Mouse (Mus musculus): ENCODE data around the gene Sptbn4.

Gene Sptbn4

DNA sequence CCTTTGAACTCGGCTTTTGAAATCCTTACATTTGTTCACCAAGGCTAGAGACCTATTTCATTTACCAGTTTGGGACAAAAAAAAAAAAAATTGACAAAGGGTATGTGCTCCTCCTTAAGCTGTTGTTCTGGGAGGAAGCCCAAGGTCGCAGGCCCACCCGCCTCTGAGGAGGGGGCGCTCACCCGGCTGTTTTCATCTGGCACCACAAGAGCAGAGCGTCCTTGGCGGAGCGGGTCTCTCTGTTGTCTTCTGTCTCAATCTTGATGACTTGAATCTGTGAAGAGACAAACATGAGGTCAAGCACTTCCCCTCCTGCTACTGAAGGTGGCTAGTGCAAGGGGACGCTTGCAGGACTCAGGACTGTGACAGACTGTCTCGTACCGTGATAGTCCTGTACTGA, 19.5 kb downstream of the Sptbn4 start:
- no peak for DNase-seq

DNA sequence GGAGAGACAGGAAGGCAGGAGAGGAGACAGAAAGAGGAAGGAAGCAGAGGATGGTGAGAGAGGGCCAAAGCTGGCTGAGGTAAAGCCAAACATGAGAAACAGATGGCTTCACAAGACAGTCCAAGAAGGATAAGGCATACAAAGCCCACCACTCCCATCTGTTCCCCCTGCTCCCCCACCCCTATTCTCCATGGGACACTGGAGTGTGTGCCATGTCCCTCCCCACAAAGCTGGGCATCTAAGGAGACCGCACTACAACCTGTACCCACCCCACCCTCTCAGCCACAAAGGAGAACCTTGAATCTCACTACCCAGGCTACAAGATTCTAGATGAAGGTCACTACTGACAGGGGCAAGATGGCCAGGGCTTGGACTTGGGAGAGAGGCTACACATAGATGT, 20.1 kb downstream of the Sptbn4 start:
- no peak for DNase-seq

DNA sequence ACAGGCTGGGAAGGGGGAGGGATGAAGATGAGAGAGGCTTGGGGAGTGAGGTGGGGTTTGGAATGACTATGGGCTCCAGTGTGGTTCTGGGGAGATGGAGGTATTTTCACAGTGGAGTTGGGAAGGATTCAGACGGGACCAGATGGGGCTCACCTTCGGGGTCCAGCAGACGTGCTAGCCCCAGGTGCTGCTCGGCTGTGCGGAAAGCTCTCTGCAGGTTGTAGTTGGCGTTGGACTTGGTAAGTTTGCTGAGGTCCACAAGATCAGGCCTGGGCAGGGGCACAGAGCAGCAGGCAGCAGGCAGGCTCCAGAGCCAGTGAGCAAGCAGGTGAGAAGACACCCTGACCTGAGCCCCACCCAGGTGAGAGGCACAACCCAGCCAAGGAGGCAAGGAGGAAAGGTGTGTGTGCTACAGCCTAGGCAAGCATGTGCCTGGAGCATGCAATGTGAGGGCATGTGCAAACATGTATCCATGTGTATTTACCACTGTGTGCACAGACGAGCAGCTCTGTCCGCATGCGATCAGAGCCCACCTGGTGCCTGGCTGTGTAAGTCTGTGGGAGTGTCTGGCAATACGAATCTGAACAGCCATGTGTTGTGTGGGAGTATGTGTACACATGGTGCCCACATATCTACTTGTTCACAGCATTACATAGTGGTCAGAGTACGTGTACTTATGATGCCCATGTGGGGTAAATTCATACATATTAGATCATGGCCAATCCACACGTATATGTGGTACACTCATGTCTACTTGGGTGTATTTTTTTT, 23.7 kb downstream of the Sptbn4 start:
- no peak for DNase-seq

- no peak for DNase-seq
These were observed 28.4 kb downstream of the Sptbn4 start for GRCm38 (mm10) chr7:27419101-27419500.

GRCm38 (mm10) chr7:27417151-27417550, 30.3 kb downstream of the Sptbn4 start:
- no peak for DNase-seq

DNA sequence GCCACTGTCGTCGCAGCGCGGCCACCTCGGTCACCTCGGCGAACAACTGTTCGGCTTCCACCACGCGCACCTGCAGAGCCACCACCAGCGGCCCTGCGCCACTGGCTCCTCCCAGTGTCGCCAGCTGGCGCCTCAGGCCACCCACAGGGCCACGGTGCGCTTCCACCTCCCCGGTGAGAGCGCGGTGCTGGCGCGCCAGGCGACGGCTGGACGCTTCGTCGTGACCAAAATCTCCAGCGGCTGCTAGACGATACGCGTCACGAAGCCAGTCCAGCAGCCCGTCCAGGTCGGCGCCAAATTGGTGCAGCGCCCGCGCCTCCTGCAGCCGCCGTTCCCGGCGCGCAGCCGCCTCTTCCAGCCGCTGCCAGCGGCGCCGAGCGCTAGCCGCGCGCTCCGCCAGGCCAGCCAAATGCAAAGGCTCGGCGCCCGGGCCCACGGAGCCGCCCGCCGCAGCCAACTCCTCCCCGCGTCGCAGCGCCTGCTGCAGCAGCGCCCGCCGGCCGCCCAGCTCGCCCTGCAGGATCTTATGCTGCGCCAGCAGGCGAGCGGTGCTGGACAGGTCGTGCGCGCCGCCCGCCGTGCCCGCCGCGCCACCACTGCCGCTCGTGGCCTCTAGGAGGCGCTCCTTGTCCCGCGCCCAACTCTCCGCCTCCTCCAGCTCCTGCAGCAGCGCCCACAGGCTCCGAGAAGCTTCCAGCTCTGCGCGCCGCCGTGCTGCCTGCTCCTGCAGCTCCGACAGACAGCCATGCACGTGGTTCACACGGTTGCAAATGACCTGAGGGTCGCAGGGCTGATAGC, 38.9 kb downstream of the Sptbn4 start:
- peak; percentile 77 for DNase-seq

DNA sequence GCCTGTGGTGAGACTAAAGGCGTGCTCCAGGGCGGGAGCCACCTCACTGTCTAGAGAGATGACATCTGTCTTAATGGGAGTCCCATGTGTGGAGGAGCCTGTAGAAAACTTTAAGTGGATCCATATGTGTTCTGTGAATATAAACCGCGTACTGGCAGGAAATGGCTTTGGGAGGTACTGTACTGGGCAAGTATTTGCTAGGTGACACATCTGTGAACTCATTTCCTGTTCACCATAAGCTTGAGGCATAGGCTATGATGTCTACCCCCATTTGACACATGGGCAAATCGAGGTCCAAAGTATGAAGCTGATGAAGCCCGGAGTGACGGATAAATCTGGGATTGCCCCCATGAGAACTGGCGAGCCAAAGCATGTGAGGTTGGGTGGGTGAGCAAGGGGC, 39.7 kb downstream of the Sptbn4 start:
- DNase-seq = no peak

DNA sequence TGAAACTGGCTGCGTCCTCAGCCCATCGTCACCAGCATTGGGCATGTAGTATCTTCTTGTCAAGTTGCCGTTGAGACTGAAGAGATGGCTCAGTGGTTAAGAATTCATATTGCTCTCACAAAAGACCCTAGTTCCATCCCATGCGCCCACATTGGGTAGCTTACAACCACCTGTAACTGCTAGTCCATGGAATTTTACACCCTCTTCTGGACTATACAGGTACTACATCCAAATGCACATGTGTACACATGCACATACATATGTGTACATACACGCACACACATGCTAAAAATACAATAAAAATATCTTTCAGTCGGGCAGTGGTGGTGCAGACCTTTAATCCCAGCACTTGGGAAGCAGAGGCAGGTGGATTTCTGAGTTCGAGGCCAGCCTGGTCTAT, 41.0 kb downstream of the Sptbn4 start:
- no peak for DNase-seq

- no peak for DNase-seq
These were observed 43.1 kb downstream of the Sptbn4 start for GRCm38 (mm10) chr7:27404203-27404942.

DNA sequence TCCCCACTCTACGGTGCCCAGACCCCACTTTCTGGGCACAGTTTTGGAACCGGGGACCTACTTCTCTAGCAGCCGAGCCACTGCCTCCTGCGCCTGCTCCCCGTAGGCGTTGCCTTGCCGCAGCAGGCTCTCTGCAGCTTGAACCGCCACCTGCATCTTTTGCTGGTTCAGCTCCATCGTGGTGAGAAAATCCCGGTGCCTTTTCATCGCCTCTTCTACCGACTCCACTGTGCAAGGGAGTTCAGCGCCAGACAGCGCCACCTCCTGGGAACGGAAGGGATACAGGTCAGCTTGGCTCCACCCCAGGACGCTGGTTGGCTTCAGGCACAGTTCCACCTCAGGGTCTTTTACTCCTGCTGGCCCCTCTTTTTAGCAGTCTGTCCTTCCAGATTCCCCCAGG, 44.8 kb downstream of the Sptbn4 start:
- peak; percentile 68 for DNase-seq

DNA sequence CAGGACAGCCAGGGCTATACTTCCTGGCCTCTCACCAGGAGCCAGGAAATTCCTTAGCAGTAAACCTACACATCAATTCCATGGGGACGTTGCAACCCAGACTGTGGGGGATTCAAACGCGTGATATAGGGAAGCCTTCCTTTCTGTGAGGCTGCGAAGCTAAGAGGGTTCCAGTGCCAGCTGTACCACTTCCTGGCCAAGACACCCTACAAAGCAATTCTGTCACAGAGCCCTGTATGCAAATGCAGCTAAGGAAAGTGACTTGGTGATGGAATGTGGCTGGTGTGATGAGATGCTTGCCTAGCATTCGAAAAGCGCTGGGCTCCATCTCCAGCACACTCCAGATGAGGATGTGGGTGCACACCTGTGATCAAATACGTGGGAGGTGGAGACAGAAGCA, 46.9 kb downstream of the Sptbn4 start:
- DNase-seq = no peak

DNA sequence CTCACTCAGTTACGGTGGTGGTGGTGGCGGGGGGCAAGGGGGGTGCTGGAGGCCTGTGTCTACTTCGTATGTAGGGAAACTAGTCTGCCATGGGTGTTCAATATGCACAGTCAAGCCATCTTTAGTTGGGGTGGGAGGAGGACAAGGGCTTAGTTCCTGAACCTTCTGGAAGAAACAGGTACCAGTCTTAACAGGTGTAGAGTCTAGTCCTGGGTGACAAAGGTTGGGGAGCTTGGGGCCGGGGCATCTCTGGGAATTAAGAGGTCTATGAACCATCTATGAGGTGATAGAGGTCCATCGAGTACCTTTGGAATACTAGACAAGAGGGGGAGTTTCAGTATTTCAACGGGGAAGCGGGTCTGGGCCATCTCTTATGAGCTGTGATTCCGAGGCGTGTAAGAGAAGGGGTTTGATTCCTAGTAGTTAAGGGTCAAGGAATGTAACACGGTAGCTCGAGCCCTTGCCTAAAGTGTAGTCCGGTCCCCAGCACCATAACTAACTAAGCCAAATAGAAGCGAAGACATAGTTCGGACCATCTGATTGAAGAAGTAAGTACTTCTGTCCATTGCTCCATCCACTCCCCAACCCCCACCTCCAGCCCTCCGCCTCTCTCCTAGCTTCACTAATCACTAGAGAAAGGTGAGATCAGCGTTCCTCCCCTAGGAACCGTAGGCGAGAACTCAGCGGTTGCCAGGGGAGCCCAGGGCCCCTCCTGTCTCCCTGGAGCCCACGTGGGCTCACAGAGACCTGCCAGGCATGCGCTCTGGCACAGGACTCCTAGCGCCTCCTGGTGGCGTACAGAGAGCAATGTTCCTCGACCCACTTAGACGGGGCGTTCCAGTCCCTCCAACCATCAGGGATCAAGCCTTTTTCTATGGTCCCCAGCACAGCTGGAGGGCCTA, 50.2 kb downstream of the Sptbn4 start:
- DNase-seq = peak; percentile 18

GRCm38 (mm10) chr7:27396184-27397047, 51.1 kb downstream of the Sptbn4 start:
- no peak for DNase-seq

DNA sequence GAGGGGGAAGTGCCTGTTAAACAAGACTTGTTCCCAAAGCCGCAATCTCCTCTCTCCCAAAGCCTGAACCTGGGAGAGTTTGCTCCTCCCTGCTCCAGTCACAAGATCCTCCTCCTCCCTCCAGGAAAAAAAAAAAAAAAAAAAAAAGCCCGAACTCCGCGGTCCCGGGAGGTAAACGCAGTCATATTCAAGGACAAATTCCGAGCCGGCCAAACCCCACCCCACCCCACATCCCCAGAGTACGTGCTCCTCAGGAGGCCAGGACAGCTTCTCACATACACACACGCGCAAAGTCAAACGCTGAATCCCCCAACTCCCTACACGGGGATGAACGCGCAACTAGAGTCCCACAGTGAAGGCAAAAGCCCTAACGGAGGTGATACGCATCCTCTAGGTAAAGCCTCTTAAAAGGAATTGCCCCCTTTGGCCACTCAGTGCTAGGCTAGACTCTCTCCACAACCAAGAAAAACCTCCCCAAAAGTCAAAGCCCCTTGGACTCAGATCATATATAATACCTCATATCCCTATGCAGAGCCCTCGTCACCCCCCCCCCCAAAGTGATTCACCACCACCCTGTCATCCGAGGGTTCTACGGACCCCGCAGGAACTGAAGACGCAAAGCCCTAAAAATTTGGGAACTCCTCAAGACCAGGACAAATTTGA, 51.8 kb downstream of the Sptbn4 start:
- DNase-seq = no peak

DNA sequence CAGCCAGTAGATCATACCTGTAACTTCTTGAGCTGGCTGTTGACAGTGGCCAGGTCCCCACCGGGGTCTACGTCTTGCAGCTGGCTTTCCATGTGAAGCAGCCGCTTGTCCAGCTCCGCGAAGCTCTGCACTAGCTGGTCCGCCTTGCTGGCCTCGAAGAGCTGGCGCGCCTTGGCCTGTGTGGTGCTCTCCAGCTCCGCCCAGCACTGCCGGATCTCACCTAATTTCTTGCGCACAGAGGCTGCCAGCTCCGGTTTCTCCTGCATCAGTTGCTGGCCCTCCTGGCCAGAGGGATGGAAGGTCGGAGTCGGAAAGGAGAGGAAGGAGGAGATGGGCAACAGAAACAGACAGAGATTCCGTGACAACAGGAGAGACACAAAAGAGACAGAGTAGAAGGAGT, 56.1 kb downstream of the Sptbn4 start:
- DNase-seq = no peak

GRCm38 (mm10) chr7:27389213-27389612, 58.3 kb downstream of the Sptbn4 start:
- no peak for DNase-seq

DNA sequence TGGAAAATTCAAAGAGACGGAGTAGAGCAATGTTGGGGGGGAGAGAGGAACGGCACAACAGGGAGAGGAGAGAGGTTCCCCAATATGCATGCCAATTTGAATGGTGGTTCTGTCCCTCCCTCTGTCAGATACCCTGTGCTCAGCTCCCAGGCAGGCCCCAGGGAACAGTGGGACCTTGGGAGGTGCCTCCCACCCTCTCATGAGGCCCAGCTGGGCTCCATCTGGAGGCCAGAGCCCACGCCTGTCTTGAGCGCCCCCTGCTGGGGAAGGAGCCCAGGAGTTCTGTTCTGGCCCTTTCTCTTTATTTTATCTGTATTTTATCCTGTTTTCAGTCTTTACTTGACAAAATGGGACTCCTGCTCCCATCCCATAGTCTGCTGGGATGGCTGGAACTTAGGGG, 62.8 kb downstream of the Sptbn4 start:
- DNase-seq = peak; percentile 66

DNA sequence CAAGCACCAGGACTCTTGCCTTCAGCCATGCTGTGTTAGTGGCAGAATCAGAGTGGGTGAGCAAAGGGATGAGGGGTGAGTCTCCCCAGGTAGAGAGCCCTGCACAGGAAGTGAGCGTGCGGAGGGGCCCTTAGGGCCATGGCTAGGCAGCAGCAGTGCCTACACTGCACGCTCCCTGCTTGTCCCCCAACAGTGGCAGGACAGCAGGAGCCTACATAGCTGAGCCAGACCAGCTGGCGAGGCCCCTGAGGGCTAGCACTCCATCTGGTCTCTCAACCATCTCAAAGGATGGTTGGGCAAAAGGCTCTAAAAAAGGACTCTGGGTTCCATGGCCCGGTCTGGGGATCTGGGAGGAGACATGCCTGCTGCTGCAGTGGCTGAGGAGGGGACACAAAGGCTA, 63.4 kb downstream of the Sptbn4 start:
- DNase-seq = no peak

DNA sequence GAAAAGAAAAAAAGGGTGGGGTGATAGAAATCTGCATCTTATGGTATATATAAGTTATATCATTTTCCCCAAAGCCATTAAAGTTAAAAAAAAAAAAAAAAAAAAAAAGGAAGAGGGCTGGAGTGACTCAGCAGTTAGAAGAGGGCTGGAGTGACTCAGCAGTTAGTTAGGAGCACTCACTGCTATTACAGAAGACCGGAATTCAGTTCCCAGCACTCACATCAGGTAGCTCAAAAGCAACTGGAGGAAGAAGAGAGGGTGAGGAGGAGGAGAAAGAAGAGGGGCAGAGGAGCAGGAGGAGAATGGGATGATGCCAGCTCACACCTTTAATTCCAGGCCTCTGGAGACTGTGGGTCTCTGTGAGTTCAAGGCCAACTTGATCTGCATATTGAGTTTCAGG, 64.3 kb downstream of the Sptbn4 start:
- no peak for DNase-seq

DNA sequence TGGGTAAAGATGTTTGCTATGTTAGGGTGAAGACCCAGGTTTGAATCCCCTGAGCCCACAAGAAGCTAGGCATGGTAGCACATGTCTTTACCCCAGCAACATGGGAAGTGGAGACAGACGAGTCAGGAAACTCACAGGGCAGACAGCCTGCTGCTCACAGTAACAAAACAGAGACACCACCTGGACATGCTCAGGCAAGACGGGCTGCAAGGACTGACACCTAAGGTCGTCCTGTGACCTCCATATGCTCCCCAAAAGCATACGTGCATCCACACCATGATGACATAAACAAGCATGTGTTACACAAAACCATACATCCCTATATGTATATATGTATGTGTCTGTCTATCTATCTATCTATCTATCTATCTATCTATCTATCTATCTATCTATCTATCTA, 65.9 kb downstream of the Sptbn4 start:
- no peak for DNase-seq

DNA sequence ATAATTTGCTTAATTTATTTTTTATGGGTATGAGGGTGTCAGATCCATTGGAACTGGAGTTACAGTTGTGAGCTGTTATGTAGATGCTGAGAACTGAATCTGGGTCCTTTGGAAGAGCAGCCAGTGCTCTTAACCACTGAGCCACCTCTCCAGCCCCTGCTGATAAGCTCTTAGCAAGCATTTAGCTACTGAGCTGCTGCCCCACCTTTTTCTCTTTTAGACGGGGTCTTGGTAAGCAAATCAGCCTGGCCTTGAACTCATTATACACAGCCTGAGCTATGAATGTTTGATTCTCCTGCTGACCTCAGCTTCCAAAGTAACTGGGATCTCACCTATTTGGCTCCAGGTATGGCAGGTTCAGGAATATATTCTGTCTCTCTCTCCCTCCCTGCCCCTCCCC, 66.5 kb downstream of the Sptbn4 start:
- no peak for DNase-seq
